Mouse (Mus musculus): ENCODE results near the gene Cnot2.

Cnot2 gene

GRCm38 (mm10) chr10:116473759-116474549 lies 107.4 kb downstream of the Cnot2 start, which contains the start of gene Kcnmb4:
Gene Kcnmb4, minus strand, starts transcription at chr10:116473878.
- DNase-seq: peak; percentile 50

- peak; percentile 77 for DNase-seq
Observed at GRCm38 (mm10) chr10:116473071-116473758, 108.1 kb downstream of the Cnot2 start.

GRCm38 (mm10) chr10:116472579-116472978 lies 108.7 kb downstream of the Cnot2 start:
- DNase-seq: no peak

GRCm38 (mm10) chr10:116470306-116470925 lies 110.9 kb downstream of the Cnot2 start:
- DNase-seq: no peak

GRCm38 (mm10) chr10:116468094-116468493 lies 113.2 kb downstream of the Cnot2 start:
- DNase-seq: no peak

- no peak for DNase-seq
Observed at GRCm38 (mm10) chr10:116463753-116464345, 117.5 kb downstream of the Cnot2 start.

GRCm38 (mm10) chr10:116461443-116461842 lies 119.9 kb downstream of the Cnot2 start:
- no peak for DNase-seq

GRCm38 (mm10) chr10:116458786-116459185 lies 122.5 kb downstream of the Cnot2 start:
- DNase-seq: no peak

- DNase-seq: no peak
Observed at GRCm38 (mm10) chr10:116452771-116453170, 128.5 kb downstream of the Cnot2 start.

GRCm38 (mm10) chr10:116450621-116451020 lies 130.7 kb downstream of the Cnot2 start:
- DNase-seq: no peak

GRCm38 (mm10) chr10:116448166-116448565 lies 133.1 kb downstream of the Cnot2 start:
- DNase-seq: no peak

- DNase-seq: no peak
Observed at GRCm38 (mm10) chr10:116447176-116447575, 134.1 kb downstream of the Cnot2 start.

- DNase-seq: no peak
Observed at GRCm38 (mm10) chr10:116446040-116446439, 135.3 kb downstream of the Cnot2 start.

- no peak for DNase-seq
Observed at GRCm38 (mm10) chr10:116444826-116445225, 136.5 kb downstream of the Cnot2 start.

- no peak for DNase-seq
Observed at GRCm38 (mm10) chr10:116444371-116444770, 136.9 kb downstream of the Cnot2 start.

- no peak for DNase-seq
Observed at GRCm38 (mm10) chr10:116440946-116441345, 140.4 kb downstream of the Cnot2 start.

GRCm38 (mm10) chr10:116440088-116440487 lies 141.2 kb downstream of the Cnot2 start:
- no peak for DNase-seq

- DNase-seq: peak; percentile 33
Observed at GRCm38 (mm10) chr10:116435455-116435854, 145.9 kb downstream of the Cnot2 start.
